Mouse (Mus musculus): ENCODE measurements around the gene Il22ra1.

GRCm38 (mm10) chr4:135745613-135746012 lies 17.6 kb downstream of the Il22ra1 start:
- TF ChIP-seq EP300 (IDR thresholded peaks at IDR 0.05): no peak
- no peak for TF ChIP-seq CTCF (IDR thresholded peaks at IDR 0.05)

All from lung, postnatal 0 days (tissue).